Mouse (Mus musculus) splenic B cell, adult 2 months (primary cell): ENCODE results near the gene Cfap77.

Source experiments
- DNase-seq: peaks from one replicate; pipeline ENCODE4 v3.0.0-alpha.2; 2011; ENCODE audit warnings: low read depth, low spot score
- H3K27me3 ChIP-seq: 2 replicates; pipeline ENCODE4 v1.6.1; 2012; ENCODE audit warnings: mild to moderate bottlenecking, low read length, moderate library complexity, mixed read lengths; ENCODE audit not compliant: control insufficient read depth, poor library complexity, insufficient read depth, severe bottlenecking
- H3K36me3 ChIP-seq: 2 replicates; pipeline ENCODE4 v1.6.1; 2012; ENCODE audit warnings: mild to moderate bottlenecking, low read length, moderate library complexity, mixed read lengths; ENCODE audit not compliant: control insufficient read depth, poor library complexity, insufficient read depth, severe bottlenecking

The Cfap77 gene

DNA sequence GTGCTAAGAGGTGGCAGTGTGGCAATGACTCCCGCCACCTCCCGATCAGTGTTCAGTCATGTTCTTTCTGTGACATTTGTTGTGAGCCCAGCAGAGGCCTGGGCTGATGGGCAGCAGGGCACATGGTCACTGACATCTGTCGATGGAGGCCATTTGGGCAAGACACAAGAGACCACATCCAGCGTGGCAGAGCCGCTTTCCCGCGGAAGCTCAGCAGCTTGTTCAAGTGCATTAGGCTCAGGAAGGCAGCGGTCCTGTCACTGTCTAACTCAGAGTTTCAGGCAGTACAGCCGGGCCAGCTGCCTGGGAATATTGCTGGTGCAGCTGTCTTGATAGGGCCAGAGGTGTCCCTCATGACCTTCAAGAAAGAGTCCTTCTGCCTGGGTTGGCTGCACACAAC, 100.3 kb downstream of the Cfap77 start:
- DNase-seq = no peak
- H3K27me3 ChIP-seq = no peaks in the 10 kb centered on the region
- H3K36me3 ChIP-seq = no peaks in the 10 kb centered on the region

- H3K36me3 ChIP-seq = no peaks in the 10 kb centered on the region
- no peaks in the 10 kb centered on the region for H3K27me3 ChIP-seq
- no peak for DNase-seq
Observed at GRCm38 (mm10) chr2:28952981-28953380, 101.9 kb downstream of the Cfap77 start.

DNA sequence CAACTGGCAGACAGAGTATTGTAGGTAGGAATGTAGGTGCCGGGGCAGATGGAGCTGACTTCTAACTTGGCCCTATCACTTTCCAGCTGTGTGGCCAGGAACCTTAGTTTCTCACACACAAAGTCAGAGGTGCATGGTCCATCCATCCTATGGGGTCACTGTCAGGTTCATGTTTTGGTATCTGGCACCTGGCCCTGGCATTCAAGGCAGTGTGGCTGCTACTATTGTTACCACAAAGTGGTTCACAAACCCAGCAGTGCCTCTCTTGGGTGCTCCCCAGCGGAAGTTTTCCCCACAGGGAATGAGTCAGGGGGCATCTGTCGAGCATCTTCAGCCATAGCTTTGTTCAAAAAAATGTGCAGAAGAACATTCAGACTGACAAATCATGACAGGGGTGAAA, 108.6 kb downstream of the Cfap77 start:
- Histone ChIP-seq H3K36me3 (no peaks in the 10 kb centered on the region), H3K27me3 (no peaks in the 10 kb centered on the region)
- no peak for DNase-seq

DNA sequence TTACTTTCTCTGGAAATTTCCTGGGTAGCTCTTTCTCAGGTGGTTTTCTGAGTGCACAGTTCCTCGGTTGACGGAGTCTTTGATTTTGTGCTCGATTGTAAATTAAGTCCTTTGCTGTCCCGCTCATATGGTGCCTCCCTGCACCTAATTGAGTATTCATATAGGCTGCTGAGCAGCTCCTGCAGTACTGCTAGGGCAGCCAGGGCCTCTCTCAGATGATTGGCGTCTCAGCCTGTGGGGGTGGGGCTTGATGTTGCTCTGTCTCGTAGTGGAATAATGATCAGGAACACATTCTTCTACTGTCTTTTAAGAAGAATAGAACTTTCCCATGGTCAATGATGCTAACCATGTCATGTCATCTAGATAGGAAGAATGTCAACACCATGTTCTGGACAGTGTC, 109.5 kb downstream of the Cfap77 start:
- no peaks in the 10 kb centered on the region for H3K27me3 ChIP-seq
- DNase-seq = no peak
- no peaks in the 10 kb centered on the region for H3K36me3 ChIP-seq

DNA sequence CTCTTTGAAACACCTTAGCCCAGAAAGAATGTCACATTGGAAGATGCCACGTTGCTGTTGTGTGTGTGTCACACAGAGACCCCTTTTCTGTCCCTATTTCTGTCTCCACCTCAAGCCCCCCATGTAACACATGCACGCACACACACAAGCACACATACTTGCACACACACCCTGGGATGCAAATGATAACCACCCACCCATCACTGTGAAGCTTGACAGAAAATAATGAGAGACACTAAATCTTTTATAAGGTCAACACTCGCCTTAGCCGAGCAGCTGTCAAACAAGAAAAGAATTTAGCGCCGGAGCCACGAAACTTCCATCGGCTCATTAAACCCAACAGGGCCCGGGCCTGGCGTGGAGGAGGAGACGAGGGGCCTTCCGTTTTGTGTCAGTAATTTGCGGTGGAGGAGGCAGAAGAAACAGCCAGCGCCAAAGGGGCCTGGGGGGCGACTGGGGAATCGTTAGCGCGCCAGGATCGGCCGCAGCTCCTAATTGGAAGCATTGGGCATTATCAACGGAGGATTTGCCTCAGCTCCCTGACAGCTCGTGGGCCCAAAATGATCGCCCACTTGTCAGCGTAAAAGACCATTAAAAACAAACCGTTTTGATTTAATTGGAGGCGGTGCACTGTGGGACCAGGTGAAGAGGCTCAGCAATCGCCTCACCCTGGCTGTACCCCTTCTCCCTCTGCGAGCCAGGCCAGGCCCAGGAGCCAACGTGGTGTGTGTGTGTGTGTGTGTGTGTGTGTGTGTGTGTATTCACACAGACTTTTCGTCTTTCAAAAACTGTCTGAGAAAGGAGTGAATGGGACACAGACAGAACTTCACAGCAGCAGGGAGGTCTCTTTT, 111.0 kb downstream of the Cfap77 start:
- Histone ChIP-seq H3K36me3 (no peaks in the 10 kb centered on the region), H3K27me3 (no peaks in the 10 kb centered on the region; the same call in 1 of the 2 replicates)
- DNase-seq = no peak

DNA sequence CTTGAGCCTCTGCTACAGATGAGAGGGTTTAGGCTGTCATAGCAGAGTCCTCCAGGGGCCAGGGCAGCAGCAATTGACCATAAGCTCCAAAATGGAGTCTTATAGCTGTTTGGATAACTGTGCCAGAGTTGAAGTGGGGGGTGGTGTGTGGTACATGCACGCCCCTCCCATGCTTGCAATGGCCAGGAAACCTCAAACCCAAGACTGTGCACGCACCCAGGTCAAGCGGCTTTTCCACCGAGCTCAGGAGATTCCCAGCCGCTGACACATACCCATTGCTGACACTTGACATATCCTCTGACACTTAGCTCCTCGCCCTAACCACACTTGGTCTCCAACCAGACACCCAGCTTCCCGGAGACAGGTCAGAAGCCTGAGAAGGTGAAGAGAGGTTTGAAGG, 115.9 kb downstream of the Cfap77 start:
- Histone ChIP-seq H3K36me3 (no peaks in the 10 kb centered on the region), H3K27me3 (no peaks in the 10 kb centered on the region; the same call in 1 of the 2 replicates)
- DNase-seq = no peak

DNA sequence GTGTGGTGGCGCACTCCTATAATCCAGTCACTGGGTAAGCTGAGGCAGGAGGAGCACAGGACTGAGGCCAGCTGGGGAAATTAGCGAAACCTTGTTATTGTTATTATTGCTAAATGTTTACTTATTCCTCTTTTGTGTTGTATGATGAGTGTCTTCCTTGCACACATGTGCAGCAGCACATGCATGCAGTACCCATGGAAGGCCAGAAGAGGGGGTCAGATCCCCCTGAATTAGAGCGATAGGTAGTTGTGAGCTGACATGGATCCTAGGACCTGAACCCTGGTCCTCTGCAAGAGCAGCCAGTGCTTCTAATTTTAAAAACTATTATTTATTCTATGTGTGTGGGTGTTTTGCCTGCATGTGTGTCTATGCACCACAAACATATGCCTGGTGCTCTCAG, 124.3 kb downstream of the Cfap77 start:
- DNase-seq = no peak
- H3K36me3 ChIP-seq = no peaks in the 10 kb centered on the region
- no peaks in the 10 kb centered on the region for H3K27me3 ChIP-seq

- peak; percentile 67 for DNase-seq
- Histone ChIP-seq H3K27me3 (no peaks in the 10 kb centered on the region), H3K36me3 (no peaks in the 10 kb centered on the region)
Observed at GRCm38 (mm10) chr2:28923912-28924311, 131.0 kb downstream of the Cfap77 start.

GRCm38 (mm10) chr2:28919001-28919400, 135.9 kb downstream of the Cfap77 start:
- Histone ChIP-seq H3K36me3 (no peaks in the 10 kb centered on the region), H3K27me3 (peaks cover 2% of the 10 kb centered on the region; the same call in 1 of the 2 replicates)
- DNase-seq = no peak

DNA sequence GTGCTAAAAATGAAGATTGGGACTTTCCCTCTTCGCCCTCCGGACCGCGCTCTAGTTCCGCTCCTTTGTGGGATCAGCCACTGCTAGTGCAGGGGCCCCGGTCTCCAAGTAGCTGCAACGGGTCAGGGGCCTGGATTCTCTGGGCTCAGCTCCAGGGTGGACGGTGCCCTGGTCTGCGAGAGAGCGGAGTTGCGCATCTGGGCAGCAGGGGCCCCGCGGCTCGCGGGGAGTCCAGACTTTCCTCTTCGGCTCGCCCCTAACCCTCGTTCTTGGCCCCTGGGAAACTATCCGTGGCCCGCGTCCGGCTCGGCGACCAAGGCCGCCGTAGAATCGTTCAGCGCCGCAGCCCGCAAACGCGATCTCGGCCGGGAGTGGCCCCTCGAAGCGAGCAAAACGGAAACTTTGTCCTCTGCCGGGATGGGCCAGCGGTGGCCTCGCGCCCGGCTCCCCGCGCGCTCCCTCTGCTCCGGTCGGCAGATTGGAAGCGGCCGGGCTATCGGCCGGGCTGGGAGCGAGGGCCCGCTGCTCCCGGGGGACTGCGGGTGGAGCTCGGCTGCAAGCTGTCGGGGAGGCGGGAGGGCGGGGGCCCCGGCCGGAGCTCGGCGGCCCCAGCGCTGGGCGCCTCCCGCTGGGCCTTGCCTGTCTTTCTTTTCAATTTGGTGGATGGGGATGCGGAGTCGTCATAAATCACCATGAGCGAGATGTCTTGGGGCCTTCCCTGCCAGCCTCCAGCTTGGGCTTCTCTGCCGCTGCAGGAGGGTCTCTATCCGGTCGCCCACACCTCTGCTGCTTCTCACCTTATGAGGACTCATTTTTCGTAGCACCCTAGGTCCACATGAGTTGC, 137.1 kb downstream of the Cfap77 start:
- H3K36me3 ChIP-seq = no peaks in the 10 kb centered on the region
- peaks cover 2% of the 10 kb centered on the region; the same call in 1 of the 2 replicates for H3K27me3 ChIP-seq
- no peak for DNase-seq

- Histone ChIP-seq H3K36me3 (no peaks in the 10 kb centered on the region), H3K27me3 (peaks cover 2% of the 10 kb centered on the region)
- DNase-seq = no peak
Observed at GRCm38 (mm10) chr2:28917156-28917517, 137.7 kb downstream of the Cfap77 start.

DNA sequence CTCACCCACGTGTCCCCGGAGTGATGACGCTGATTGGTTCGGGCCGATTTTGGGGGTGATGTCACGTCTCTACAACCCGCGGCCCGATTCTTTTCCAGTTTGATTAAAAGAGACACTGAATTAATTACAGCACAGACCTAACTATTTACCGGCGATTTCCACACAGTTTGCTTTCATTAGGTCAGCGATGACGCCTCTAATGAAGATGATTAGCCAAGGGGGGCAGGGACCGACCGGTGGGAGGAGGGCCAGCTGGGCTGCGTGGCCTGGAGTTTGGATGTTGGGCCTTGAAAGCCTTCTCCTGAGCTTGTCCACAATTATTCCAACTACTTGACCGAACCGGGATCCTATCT, 138.4 kb downstream of the Cfap77 start, which contains the start of gene Barhl1:
Gene Barhl1, minus strand, starts transcription at position 156 of the 353 bp plus-strand sequence.
- no peak for DNase-seq

DNA sequence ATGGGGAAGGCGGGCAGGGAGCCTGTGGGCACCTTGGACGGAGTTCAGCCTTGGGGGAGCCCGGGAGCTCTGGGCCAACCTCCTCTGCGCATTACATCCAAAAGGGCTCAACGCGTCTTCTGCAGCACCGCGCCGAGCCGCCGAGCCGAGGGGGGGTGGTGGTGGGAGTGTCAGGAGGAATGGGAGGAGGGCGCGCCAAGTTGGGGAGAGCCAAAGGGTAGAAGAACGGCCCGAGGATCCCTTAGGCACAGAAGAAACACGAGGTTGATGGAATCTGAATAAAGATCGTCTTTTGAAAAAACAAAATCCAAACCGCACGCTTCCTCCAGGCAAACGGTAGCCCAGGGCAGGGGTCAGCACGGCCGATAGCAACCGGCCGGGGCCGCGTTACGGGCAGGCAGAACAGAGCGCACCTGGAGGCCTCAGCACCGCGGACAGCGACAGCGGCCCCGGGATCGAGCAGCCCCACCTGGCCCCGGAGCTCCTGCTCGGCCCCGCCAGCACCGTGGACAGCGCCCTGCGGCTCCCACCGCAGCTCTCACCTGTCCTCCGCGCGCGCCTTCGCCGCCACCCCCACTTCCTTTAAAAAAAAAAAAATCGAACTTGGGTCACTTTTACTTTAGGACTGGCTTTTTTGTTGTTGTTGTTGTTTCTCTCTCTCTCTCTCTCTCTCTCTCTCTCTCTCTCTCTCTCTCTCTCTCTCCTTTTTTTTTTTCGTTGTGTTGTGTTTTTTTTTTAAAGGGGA, 138.9 kb downstream of the Cfap77 start:
- H3K27me3 ChIP-seq = peaks cover 2% of the 10 kb centered on the region
- peak; percentile 76 for DNase-seq
- no peaks in the 10 kb centered on the region for H3K36me3 ChIP-seq

More for the DNA sequence above, 138.4 kb downstream of the Cfap77 start, which contains the start of gene Barhl1:
- Histone ChIP-seq H3K27me3 (peaks cover 2% of the 10 kb centered on the region), H3K36me3 (no peaks in the 10 kb centered on the region)

- no peak for DNase-seq
- Histone ChIP-seq H3K27me3 (peaks cover 2% of the 10 kb centered on the region), H3K36me3 (no peaks in the 10 kb centered on the region)
Observed at GRCm38 (mm10) chr2:28915104-28915738, 139.6 kb downstream of the Cfap77 start.
